Mouse (Mus musculus) stomach, embryonic 14.5 days (tissue): ENCODE data around the gene Sptb. TPM values are rescaled to one million over a fixed set of nuclear protein-coding genes. Genes with fewer than 3 reads are reported as not detected.
A peak's percentile ranks its signal among the peaks of the same experiment; 100 is the strongest.

ENCODE experiments used
- ATAC-seq: fragments of 200-750 bp; cut with Nextera tagmentation; 2 replicates; pipeline ENCODE4 v1.8.0; 2017; ENCODE audit warnings: low read depth, moderate TSS enrichment; ENCODE audit not compliant: insufficient number of reproducible peaks, insufficient read depth, low FRiP score
- H3K27ac ChIP-seq: fragments of 300-500 bp; sonication (generic); 2 replicates; pipeline ENCODE4 v1.5.1; 2014; ENCODE audit warnings: mild to moderate bottlenecking, low read length, moderate library complexity, mixed read lengths
- H3K27me3 ChIP-seq: fragments of 300-500 bp; sonication (generic); 2 replicates; pipeline ENCODE4 v1.6.1; 2014; ENCODE audit warnings: low read length, control low read depth, mixed read lengths; ENCODE audit not compliant: control insufficient read depth, insufficient read depth
- H3K36me3 ChIP-seq: fragments of 300-500 bp; sonication (generic); 2 replicates; pipeline ENCODE4 v1.6.1; 2014; ENCODE audit warnings: mild to moderate bottlenecking, control low read depth, low read length, moderate library complexity, mixed read lengths; ENCODE audit not compliant: control insufficient read depth, insufficient read depth
- H3K4me1 ChIP-seq: fragments of 300-500 bp; sonication (generic); 2 replicates; pipeline ENCODE4 v1.6.1; 2014; ENCODE audit warnings: low read length, control low read depth, mixed read lengths; ENCODE audit not compliant: control insufficient read depth, insufficient read depth
- H3K4me2 ChIP-seq: fragments of 300-500 bp; sonication (generic); replicated peaks from 2 replicates; pipeline ENCODE4 v1.6.1; 2014; ENCODE audit warnings: low read depth, low read length, control low read depth
- H3K4me3 ChIP-seq: fragments of 300-500 bp; sonication (generic); 2 replicates; pipeline ENCODE4 v1.5.1; 2014; ENCODE audit warnings: low read depth, low read length, control low read depth
- H3K9ac ChIP-seq: fragments of 300-500 bp; sonication (generic); replicated peaks from 2 replicates; pipeline ENCODE4 v1.6.1; 2014; ENCODE audit warnings: low read depth, mild to moderate bottlenecking, control low read depth, low read length, moderate library complexity, mixed read lengths
- H3K9me3 ChIP-seq: fragments of 300-500 bp; sonication (generic); 2 replicates; pipeline ENCODE4 v1.6.1; 2016; ENCODE audit warnings: low read depth, low read length, control low read depth; ENCODE audit not compliant: control insufficient read depth
- WGBS: fragments of 180-500 bp; shearing (Covaris S2); extraction: QIAGEN DNeasy Blood & Tissue Kit; methylation state at CpG from one replicate; pipeline ENCODE4 v1.1.7; 2014; 5-methylcytosine and 5-hydroxymethylcytosine counted together
- polyA plus RNA-seq: library from polyadenylated mRNA; unstranded; fragments of >200 nt; fragmentation: Nextera tagmentation; extraction: Ambion mirVana; gene quantifications from 2 replicates; pipeline ENCODE4 v1.2.1, GENCODE M21; 2014

The Sptb gene
- polyA plus RNA-seq, 1 experiment from 2014 or later: 1.6 TPM

GRCm38 (mm10) chr12:76546383-76547276 is 163.7 kb downstream of the Sptb start:
- 0 out of 2 replicates have a peak overlapping the region, but pooled peaks have one; percentile 2 for H3K9ac ChIP-seq
- H3K4me1 ChIP-seq: peaks cover 43% of the 10 kb centered on the region
- no peaks in the 10 kb centered on the region for H3K36me3 ChIP-seq
- no peaks in the 10 kb centered on the region for H3K9me3 ChIP-seq
- 15% methylated on average over 28 of the region's 28 CpGs for WGBS
- H3K27ac ChIP-seq: peak overlapping the region; percentile 94
- H3K4me2 ChIP-seq: peak overlapping the region; percentile 48
- H3K4me3 ChIP-seq: peak overlapping the region; percentile 18
- H3K27me3 ChIP-seq: no peaks in the 10 kb centered on the region
- ATAC-seq: no peak

DNA sequence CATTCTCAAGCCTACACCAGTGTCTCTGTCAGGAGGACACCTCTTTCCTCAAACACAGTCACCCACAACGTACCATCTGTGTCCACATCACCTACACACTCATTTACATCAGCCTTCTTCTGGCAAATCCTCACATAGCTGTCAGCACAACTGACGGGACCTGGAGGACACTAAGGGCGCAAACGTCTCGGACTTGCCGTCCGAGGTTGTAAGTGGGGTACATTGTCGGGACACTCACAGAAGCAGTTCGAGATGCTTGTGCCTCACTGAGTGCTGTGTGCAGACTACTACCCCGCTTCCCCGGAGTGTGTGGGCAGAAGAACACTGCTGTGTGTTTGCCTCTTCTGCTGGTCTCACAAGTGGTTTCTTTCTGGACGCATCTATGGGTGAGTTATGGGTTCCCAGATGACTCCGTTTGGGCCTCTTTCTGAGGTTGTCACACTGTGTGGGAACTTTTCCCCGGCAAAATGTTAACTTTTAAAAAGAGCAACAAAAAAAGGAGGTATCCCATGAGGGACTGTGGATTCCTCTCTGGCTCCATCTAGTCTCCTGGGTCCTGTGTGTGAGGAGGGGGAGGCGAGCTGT is 164.5 kb downstream of the Sptb start:
- H3K27ac ChIP-seq: peak overlapping the region; percentile 94; the same call in 1 of the 2 replicates
- H3K36me3 ChIP-seq: no peaks in the 10 kb centered on the region
- H3K4me3 ChIP-seq: no peak overlapping the region
- H3K4me1 ChIP-seq: peaks cover 46% of the 10 kb centered on the region
- no peaks in the 10 kb centered on the region for H3K9me3 ChIP-seq
- ATAC-seq: no peak
- WGBS: 53% methylated on average over 15 of the region's 15 CpGs
- H3K27me3 ChIP-seq: no peaks in the 10 kb centered on the region
- H3K4me2 ChIP-seq: peak overlapping the region; percentile 48
- no peak overlapping the region for H3K9ac ChIP-seq

DNA sequence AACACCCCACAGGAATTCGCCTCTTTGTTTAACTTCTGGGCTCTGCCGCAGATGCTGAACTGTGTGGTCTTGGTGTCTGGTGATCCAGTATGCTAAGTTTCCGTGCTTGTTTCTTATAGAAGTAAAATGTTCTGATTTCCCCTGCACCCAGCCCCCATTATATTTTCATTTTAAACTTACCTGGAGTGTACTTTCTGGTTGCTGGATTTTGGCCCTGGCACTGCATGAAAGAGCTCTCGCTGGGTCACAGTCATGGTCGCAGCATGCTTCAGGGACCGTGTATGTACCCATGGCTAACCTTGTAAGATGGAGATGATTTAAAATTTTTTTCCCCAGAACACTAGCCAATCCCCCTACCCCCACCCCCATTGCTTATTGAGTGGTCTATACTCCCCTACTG is 168.5 kb downstream of the Sptb start:
- WGBS: 71% methylated on average over 6 of the region's 6 CpGs
- Histone ChIP-seq H3K4me1 (peaks cover 26% of the 10 kb centered on the region; the same call in 1 of the 2 replicates), H3K9me3 (no peaks in the 10 kb centered on the region), H3K27ac (0 out of 2 replicates have a peak overlapping the region, but pooled peaks have one; percentile 4), H3K9ac (no peak overlapping the region), H3K4me3 (no peak overlapping the region), H3K27me3 (no peaks in the 10 kb centered on the region), H3K4me2 (no peak overlapping the region), H3K36me3 (no peaks in the 10 kb centered on the region)
- no peak for ATAC-seq

GRCm38 (mm10) chr12:76541475-76541874 is 168.9 kb downstream of the Sptb start:
- peaks cover 23% of the 10 kb centered on the region; the same call in 1 of the 2 replicates for H3K4me1 ChIP-seq
- no peak for ATAC-seq
- H3K27ac ChIP-seq: 0 out of 2 replicates have a peak overlapping the region, but pooled peaks have one; percentile 4
- H3K4me2 ChIP-seq: no peak overlapping the region
- no peak overlapping the region for H3K4me3 ChIP-seq
- WGBS: 31% methylated on average over 8 of the region's 8 CpGs
- H3K9ac ChIP-seq: no peak overlapping the region
- H3K9me3 ChIP-seq: no peaks in the 10 kb centered on the region
- H3K36me3 ChIP-seq: no peaks in the 10 kb centered on the region
- H3K27me3 ChIP-seq: no peaks in the 10 kb centered on the region

DNA sequence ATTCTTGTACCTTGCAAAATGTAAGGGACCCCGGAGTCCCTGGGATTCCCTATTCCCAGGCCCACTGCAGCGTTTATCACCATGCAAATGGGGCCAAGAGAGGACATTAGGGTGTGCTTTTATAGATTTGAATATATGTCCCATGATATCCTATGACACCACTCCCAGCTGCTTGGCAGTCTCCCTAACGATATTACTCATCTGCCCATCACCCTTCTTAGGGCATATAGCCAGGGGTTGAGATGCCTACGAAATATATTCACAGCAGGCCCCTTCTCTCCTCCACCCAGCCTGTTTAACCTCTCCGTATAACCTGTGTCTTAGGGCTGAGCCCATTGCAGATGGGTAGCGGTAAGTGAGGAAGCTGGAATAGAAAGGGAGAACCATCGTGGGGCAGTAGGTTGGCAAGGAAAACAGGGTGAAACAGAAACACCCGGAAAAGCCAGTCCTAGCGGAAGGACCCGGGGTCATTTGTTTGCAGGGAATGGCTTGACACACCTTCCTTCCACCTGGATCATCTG is 169.6 kb downstream of the Sptb start:
- H3K27me3 ChIP-seq: no peaks in the 10 kb centered on the region
- H3K36me3 ChIP-seq: no peaks in the 10 kb centered on the region
- 73% methylated on average over 10 of the region's 10 CpGs for WGBS
- no peak overlapping the region for H3K9ac ChIP-seq
- no peaks in the 10 kb centered on the region for H3K9me3 ChIP-seq
- H3K4me1 ChIP-seq: peaks cover 22% of the 10 kb centered on the region; the same call in 1 of the 2 replicates
- no peak overlapping the region for H3K27ac ChIP-seq
- H3K4me2 ChIP-seq: no peak overlapping the region
- H3K4me3 ChIP-seq: no peak overlapping the region
- ATAC-seq: no peak

- H3K4me1 ChIP-seq: peaks cover 22% of the 10 kb centered on the region; the same call in 1 of the 2 replicates
- WGBS: 85% methylated on average over 3 of the region's 3 CpGs
- no peak overlapping the region for H3K9ac ChIP-seq
- no peak overlapping the region for H3K4me3 ChIP-seq
- H3K36me3 ChIP-seq: no peaks in the 10 kb centered on the region
- H3K9me3 ChIP-seq: no peaks in the 10 kb centered on the region
- ATAC-seq: no peak
- no peaks in the 10 kb centered on the region for H3K27me3 ChIP-seq
- no peak overlapping the region for H3K27ac ChIP-seq
- no peak overlapping the region for H3K4me2 ChIP-seq
Observed at GRCm38 (mm10) chr12:76540169-76540568, 170.2 kb downstream of the Sptb start.

- no peak for ATAC-seq
- 80% methylated on average over 8 of the region's 8 CpGs for WGBS
- H3K4me2 ChIP-seq: no peak overlapping the region
- no peaks in the 10 kb centered on the region for H3K36me3 ChIP-seq
- H3K27me3 ChIP-seq: no peaks in the 10 kb centered on the region
- H3K9me3 ChIP-seq: no peaks in the 10 kb centered on the region
- H3K4me1 ChIP-seq: peaks cover 23% of the 10 kb centered on the region; the same call in 1 of the 2 replicates
- no peak overlapping the region for H3K9ac ChIP-seq
- no peak overlapping the region for H3K4me3 ChIP-seq
- H3K27ac ChIP-seq: no peak overlapping the region
Observed at GRCm38 (mm10) chr12:76537434-76537833, 172.9 kb downstream of the Sptb start.

DNA sequence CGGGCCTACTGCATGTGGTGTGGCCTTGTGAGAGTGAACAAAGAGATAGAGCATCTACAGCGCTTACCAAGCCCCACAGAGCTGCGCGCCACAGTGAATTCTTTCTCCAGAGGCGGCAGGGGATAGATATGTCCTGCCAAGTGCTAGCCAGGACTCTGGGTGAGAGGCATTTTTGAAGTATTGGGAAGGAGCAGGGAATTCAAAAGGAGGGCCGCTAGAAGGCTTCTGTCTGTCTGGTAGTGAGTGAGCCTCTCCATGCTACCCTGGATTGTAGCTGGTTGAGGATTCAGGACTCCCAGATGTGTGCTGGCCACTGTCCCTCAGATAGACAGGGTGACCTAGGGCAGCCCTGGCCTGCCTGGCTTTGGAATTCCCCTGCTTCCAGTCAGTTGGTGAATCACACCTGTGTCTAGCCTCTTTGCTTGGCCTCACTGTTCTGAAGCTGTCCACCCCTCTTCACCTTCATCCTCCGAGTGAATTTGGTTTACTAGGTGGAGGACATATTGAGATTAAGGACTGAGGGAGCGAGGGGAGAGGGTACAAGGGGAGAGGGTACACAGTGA is 173.7 kb downstream of the Sptb start:
- no peak overlapping the region for H3K9ac ChIP-seq
- WGBS: 77% methylated on average over 8 of the region's 8 CpGs
- no peak for ATAC-seq
- peaks cover 21% of the 10 kb centered on the region; the same call in 1 of the 2 replicates for H3K4me1 ChIP-seq
- H3K9me3 ChIP-seq: no peaks in the 10 kb centered on the region
- H3K27me3 ChIP-seq: 0 out of 2 replicates have a peak, but pooled peaks cover under 1% of the 10 kb centered on the region
- peak overlapping the region; percentile 7; the same call in 1 of the 2 replicates for H3K4me2 ChIP-seq
- 0 out of 2 replicates have a peak overlapping the region, but pooled peaks have one; percentile 4 for H3K27ac ChIP-seq
- H3K4me3 ChIP-seq: no peak overlapping the region
- no peaks in the 10 kb centered on the region for H3K36me3 ChIP-seq
